Mouse (Mus musculus): ENCODE results near the gene Zfyve9.

- TF ChIP-seq CTCF (IDR thresholded peaks at IDR 0.05; ENCODE audit: low read depth) (no peak), EP300 (IDR thresholded peaks at IDR 0.05; ENCODE audit: low read depth) (no peak)
Observed at GRCm38 (mm10) chr4:108686156-108686555, 94.4 kb downstream of the Zfyve9 start.

Data from liver, postnatal 0 days (tissue).